Mouse (Mus musculus): Measurements from ENCODE around the gene Psmb2. TPM values are rescaled to one million over a fixed set of nuclear protein-coding genes. Genes with fewer than 3 reads are reported as not detected.

Psmb2 gene
- polyA plus RNA-seq, 1 experiment from 2014 or later = 356 TPM

DNA sequence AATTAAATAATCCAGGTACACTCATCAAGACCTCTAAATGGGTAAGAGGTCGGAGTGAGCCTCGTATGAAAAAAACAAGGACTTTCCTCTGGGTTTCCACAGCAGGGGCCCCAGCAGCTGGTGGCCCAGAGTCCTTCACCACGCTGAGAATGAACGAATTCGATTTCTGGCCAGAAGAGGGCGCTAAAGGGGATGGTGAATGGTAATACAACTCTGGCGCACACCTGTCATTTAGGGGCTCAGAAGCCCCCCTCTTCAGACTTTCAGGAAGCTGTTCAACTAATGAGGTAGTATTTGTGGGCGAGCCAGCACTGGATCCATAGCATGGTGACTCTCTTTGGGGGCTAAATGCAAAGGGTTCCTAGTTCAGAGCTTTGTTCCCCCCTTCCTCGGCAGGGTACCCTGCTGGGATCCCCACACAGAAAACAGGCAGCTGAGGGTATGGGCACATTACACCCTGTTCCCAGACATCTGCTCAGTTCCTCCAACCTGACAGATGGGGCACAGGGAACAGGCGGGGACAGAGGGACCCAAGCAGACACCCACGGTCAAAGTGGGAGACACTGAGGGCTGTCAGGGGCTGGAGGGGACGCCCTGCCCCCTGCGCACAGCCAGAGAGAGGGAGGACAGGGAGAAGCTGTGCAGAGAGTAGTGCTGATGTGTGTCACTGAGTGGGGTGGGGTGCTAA lies 68.2 kb downstream of the Psmb2 start:
- H3K4me2 ChIP-seq = no peak overlapping the region
- peaks cover 19% of the 10 kb centered on the region for H3K4me1 ChIP-seq (replicated peaks)
- H3K9ac ChIP-seq = no peak overlapping the region
- H3K4me3 ChIP-seq (replicated peaks) = no peak overlapping the region
- H3K9me3 ChIP-seq (replicated peaks) = no peaks in the 10 kb centered on the region
- 42% methylated on average over 13 of the region's 13 CpGs for WGBS (ENCODE audit: insufficient replicate concordance)
- no peaks in the 10 kb centered on the region for H3K27me3 ChIP-seq
- ATAC-seq (ENCODE audit: low read depth) = no peak
- peak; percentile 39 for DNase-seq
- peaks cover 61% of the 10 kb centered on the region for H3K36me3 ChIP-seq
- no peak overlapping the region for H3K27ac ChIP-seq

DNA sequence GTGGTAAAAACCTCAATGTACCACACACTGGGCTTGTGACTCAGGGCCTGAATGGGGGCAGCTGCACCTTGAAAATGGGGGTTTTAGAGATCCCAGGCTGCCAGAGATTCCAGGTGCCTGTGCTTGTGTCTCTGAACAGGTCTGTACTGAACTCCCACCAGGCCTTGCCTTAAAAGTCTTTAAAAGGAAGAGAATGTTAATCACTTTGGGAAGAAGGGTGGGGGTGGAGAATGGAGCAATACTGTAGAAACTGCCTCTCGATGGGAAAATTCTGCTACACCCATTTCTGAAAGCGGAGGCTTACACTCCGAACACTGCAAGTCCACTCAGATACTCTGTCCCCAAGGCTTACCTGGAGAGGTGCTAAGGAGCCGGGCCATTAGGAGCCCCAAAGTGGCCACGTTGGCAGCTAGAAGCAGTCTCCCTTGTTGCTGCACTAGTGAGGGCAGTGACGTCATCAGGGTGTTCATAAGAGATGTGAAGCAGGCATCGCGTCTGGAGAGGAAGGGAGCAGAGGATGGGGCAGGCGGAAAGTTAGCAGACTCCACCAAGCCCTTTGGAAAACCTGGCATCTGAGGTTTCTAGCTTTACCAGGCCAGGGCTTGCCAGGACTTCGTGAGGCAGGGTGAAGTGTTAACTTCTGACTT lies 68.9 kb downstream of the Psmb2 start:
- H3K4me1 ChIP-seq (replicated peaks) = peaks cover 15% of the 10 kb centered on the region
- H3K9ac ChIP-seq = no peak overlapping the region
- peaks cover 61% of the 10 kb centered on the region for H3K36me3 ChIP-seq
- H3K27ac ChIP-seq = no peak overlapping the region
- H3K4me2 ChIP-seq = no peak overlapping the region
- no peak overlapping the region for H3K4me3 ChIP-seq (replicated peaks)
- ATAC-seq (ENCODE audit: low read depth) (no peak), DNase-seq (no peak)
- 80% methylated on average over 10 of the region's 10 CpGs for WGBS (ENCODE audit: insufficient replicate concordance)
- no peaks in the 10 kb centered on the region for H3K9me3 ChIP-seq (replicated peaks)
- H3K27me3 ChIP-seq = no peaks in the 10 kb centered on the region

DNA sequence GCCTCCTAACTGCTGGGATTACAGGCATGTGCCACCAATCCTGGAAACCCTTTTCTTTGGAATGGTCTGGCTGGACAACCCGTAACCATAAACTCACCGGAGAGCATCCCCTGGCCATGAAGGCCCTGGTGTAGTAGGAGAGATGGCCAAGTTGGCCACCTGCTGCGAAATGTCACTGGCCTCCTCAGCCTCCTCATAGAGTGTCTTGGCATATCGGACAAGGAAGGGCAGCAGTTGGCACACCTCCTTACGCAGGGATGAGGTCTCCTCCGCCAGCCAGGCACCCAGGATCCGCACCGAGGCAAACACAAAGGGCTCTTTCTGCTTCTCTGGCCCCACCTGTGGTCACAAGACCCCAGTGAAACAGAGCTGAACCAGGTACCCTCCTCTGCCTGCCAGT lies 71.0 kb downstream of the Psmb2 start:
- no peak for DNase-seq
- Histone ChIP-seq H3K9me3 (replicated peaks) (no peaks in the 10 kb centered on the region), H3K4me2 (no peak overlapping the region), H3K27me3 (no peaks in the 10 kb centered on the region), H3K36me3 (peaks cover 61% of the 10 kb centered on the region), H3K27ac (no peak overlapping the region), H3K4me1 (replicated peaks) (peaks cover 30% of the 10 kb centered on the region), H3K4me3 (replicated peaks) (no peak overlapping the region), H3K9ac (no peak overlapping the region)
- no peak for ATAC-seq (ENCODE audit: low read depth)
- WGBS (ENCODE audit: insufficient replicate concordance) = 95% methylated on average over 8 of the region's 8 CpGs

DNA sequence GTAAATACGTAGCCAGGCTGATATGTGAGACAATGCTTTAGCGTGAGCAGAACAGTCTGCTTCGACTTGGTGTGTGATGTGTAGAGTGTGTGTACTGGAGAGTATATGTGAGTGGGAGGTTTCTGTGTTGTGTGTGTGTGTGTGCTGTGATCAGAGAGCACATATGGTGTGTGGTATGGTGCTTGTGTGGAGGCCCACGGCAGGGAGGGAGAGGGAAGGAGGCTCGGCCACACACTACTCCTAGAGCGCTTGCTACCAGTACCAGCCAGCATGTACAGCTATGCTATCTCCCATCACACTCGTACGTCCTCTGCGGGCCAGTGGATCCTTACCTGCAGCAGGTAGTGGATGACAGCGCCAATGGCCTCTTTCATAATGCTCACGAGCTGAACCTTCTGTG lies 72.1 kb downstream of the Psmb2 start:
- Histone ChIP-seq H3K9ac (0 out of 2 replicates have a peak overlapping the region, but pooled peaks have one; percentile 1), H3K36me3 (peaks cover 56% of the 10 kb centered on the region), H3K4me3 (replicated peaks) (no peak overlapping the region), H3K4me2 (no peak overlapping the region), H3K27ac (no peak overlapping the region), H3K4me1 (replicated peaks) (peaks cover 36% of the 10 kb centered on the region), H3K27me3 (no peaks in the 10 kb centered on the region), H3K9me3 (replicated peaks) (no peaks in the 10 kb centered on the region)
- ATAC-seq (ENCODE audit: low read depth) (no peak), DNase-seq (no peak)
- 87% methylated on average over 11 of the region's 11 CpGs for WGBS (ENCODE audit: insufficient replicate concordance)

DNA sequence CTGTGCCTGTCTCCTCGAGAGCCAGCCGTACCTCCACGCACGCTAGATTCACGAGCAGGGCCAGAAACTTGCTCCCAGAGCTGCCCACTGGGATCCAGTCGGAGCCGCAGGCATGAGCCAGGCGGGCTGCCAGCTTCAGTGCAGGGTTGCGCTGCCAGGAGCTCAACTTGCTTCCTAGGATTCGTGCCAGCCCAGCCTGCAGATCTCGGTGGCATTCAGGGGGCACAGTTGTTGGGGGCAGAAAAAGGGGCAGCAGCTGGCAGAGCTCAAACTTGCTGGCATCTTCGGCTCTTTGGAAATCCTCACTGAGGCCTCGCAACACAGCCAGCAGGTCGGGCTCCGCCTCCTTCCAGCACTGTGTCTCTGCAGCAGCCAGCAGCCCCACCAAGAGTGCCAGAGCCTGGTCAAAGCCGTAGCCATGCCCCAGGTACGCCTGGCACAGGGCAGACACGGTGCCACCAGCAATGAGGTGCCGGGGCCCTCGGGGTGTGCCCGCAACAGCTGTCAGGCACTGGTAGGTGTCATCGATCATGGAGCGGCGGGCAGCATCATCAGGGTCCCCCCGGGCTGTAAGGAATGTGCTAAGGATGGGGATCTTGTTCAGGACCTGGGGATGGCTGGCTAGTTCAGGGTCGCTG lies 72.7 kb downstream of the Psmb2 start:
- H3K27ac ChIP-seq = no peak overlapping the region
- 87% methylated on average over 26 of the region's 26 CpGs for WGBS (ENCODE audit: insufficient replicate concordance)
- peaks cover 49% of the 10 kb centered on the region for H3K36me3 ChIP-seq
- no peaks in the 10 kb centered on the region for H3K9me3 ChIP-seq (replicated peaks)
- no peak overlapping the region for H3K4me2 ChIP-seq
- no peaks in the 10 kb centered on the region for H3K27me3 ChIP-seq
- ATAC-seq (ENCODE audit: low read depth) (no peak), DNase-seq (no peak)
- H3K9ac ChIP-seq = 0 out of 2 replicates have a peak overlapping the region, but pooled peaks have one; percentile 1
- no peak overlapping the region for H3K4me3 ChIP-seq (replicated peaks)
- H3K4me1 ChIP-seq (replicated peaks) = peaks cover 42% of the 10 kb centered on the region

DNA sequence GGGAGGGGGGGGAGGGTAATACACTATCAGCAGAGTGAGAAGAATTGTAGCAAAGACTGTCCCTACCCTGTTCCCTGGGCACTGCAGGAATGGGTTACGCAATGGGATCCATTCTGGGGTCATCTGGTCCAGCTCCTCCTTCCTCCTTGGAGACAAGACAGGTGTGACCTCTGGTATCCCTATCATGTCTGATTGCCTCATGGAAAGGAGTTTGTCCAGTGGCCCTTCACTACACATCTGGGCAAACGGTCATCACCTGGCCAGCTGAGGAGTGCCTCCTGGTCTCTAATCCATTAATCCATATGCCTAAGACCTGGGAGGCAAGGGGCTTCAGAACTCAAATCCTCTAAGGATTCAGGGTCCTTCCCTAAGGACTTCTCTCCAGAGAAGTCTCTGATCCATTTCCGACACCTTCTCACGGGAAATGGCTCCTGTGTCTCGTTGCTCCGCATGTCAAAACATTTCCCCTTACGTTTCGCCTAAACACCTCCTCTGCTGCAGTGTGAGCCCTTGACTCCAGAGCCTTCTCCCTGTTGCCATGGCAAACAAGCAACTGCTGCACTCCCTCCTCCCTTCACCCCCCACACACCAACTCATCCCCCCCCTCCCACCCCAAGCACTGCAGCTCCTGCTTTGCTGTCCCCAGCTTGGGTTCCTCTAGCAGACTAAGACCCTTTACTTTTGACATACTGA lies 73.6 kb downstream of the Psmb2 start:
- no peak overlapping the region for H3K9ac ChIP-seq
- WGBS (ENCODE audit: insufficient replicate concordance) = 90% methylated on average over 8 of the region's 8 CpGs

DNA sequence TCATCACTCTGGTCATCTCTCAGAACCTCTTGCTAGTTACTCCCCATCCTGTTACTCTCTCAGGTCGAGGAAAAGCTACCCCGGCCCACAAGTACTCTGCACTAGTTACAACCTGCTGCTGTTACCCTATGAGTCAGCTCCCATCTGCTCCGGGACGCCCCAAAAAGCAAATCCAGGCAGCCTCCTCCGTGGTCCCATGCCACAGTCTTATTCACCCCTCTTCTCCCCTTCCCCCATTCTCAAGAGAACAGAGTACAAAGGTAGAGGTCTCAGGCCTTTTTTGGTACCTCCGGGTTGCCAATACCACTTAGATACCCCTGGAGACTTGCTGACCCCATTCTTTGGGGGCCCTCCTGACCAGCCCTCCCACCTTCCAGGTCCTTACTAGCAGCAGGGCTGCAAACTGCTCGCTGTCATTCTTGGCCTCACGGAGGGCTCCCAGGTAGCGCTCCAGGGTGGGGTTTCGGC lies 74.2 kb downstream of the Psmb2 start:
- Histone ChIP-seq H3K36me3 (peaks cover 35% of the 10 kb centered on the region), H3K9me3 (replicated peaks) (no peaks in the 10 kb centered on the region), H3K27ac (no peak overlapping the region), H3K9ac (no peak overlapping the region), H3K4me3 (replicated peaks) (peak overlapping the region; percentile 80), H3K27me3 (no peaks in the 10 kb centered on the region), H3K4me2 (peak overlapping the region; percentile 98), H3K4me1 (replicated peaks) (peaks cover 44% of the 10 kb centered on the region)
- no peak for ATAC-seq (ENCODE audit: low read depth)
- WGBS (ENCODE audit: insufficient replicate concordance) = 75% methylated on average over 10 of the region's 10 CpGs
- no peak for DNase-seq

More for the DNA sequence above, 73.6 kb downstream of the Psmb2 start:
- no peak for ATAC-seq (ENCODE audit: low read depth)
- H3K4me3 ChIP-seq (replicated peaks) = no peak overlapping the region
- no peaks in the 10 kb centered on the region for H3K27me3 ChIP-seq
- no peaks in the 10 kb centered on the region for H3K9me3 ChIP-seq (replicated peaks)
- no peak overlapping the region for H3K4me2 ChIP-seq
- no peak overlapping the region for H3K27ac ChIP-seq
- H3K4me1 ChIP-seq (replicated peaks) = peaks cover 44% of the 10 kb centered on the region
- H3K36me3 ChIP-seq = peaks cover 41% of the 10 kb centered on the region
- no peak for DNase-seq

DNA sequence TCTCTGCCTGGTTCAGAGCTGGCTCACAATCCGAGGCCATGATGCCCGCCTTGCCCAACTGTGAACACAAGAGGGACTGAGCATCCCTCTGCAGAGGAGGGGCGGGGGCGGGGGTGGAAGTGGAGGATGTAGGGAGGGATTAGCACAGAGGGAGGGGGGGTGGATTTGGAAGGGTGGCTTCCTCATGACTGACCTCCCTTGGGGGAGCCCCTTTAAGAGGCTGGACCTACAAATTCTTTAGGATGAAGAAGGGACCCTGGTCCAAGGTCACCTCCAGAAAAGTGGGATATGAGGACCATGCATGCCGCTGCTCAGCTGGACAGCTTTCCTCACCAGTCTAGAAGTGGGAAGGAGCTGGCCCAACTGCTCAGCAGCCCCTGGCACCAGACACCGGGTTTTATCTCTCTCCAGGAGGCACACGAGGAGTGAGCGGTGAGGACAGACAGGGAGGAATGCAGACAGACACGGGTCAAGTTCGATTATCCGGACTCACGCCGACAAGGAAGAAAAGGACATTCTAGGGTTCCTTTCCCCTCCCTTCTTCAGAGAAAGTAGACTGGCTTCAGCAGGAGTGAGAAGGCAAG lies 74.7 kb downstream of the Psmb2 start:
- no peaks in the 10 kb centered on the region for H3K27me3 ChIP-seq
- peak overlapping the region; percentile 80 for H3K4me3 ChIP-seq (replicated peaks)
- no peak overlapping the region for H3K27ac ChIP-seq
- H3K9ac ChIP-seq = peak overlapping the region; percentile 87
- H3K4me1 ChIP-seq (replicated peaks) = peaks cover 42% of the 10 kb centered on the region
- ATAC-seq (ENCODE audit: low read depth) = no peak
- peaks cover 30% of the 10 kb centered on the region for H3K36me3 ChIP-seq
- H3K9me3 ChIP-seq (replicated peaks) = no peaks in the 10 kb centered on the region
- WGBS (ENCODE audit: insufficient replicate concordance) = 17% methylated on average over 13 of the region's 13 CpGs
- H3K4me2 ChIP-seq = peak overlapping the region; percentile 98
- no peak for DNase-seq

DNA sequence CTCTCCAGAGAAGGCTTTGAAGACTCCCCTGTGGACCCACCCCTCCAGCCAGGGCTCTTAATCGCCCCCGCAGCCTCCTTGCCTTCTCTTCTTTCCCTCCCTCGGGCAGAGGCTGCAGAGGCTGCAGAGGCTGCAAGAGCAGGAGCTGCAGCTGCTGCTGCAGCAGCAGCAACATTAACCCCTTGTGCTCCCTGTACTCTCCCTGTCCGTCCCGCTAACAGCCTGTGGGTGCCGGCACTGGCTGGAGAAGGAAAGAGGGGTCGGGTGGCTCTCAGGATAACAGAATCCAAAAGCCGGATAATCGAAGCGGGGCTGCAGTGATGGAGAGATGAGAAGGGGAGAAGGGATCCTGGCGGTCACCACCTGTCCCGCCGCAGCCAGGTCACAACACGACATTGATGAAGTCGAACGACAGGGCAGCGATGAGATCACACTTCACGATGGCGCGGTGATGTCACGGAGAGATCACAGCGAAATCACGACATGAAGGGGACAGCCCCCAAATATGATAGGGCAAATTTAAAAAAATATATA lies 75.2 kb downstream of the Psmb2 start:
- Histone ChIP-seq H3K4me1 (replicated peaks) (peaks cover 40% of the 10 kb centered on the region), H3K36me3 (peaks cover 27% of the 10 kb centered on the region), H3K4me2 (peak overlapping the region; percentile 98), H3K9ac (peak overlapping the region; percentile 87), H3K27me3 (no peaks in the 10 kb centered on the region), H3K9me3 (replicated peaks) (no peaks in the 10 kb centered on the region), H3K27ac (no peak overlapping the region), H3K4me3 (replicated peaks) (peak overlapping the region; percentile 80)
- no peak for ATAC-seq (ENCODE audit: low read depth)
- WGBS (ENCODE audit: insufficient replicate concordance) = under 1% methylated on average over 23 of the region's 23 CpGs
- DNase-seq = no peak

DNA sequence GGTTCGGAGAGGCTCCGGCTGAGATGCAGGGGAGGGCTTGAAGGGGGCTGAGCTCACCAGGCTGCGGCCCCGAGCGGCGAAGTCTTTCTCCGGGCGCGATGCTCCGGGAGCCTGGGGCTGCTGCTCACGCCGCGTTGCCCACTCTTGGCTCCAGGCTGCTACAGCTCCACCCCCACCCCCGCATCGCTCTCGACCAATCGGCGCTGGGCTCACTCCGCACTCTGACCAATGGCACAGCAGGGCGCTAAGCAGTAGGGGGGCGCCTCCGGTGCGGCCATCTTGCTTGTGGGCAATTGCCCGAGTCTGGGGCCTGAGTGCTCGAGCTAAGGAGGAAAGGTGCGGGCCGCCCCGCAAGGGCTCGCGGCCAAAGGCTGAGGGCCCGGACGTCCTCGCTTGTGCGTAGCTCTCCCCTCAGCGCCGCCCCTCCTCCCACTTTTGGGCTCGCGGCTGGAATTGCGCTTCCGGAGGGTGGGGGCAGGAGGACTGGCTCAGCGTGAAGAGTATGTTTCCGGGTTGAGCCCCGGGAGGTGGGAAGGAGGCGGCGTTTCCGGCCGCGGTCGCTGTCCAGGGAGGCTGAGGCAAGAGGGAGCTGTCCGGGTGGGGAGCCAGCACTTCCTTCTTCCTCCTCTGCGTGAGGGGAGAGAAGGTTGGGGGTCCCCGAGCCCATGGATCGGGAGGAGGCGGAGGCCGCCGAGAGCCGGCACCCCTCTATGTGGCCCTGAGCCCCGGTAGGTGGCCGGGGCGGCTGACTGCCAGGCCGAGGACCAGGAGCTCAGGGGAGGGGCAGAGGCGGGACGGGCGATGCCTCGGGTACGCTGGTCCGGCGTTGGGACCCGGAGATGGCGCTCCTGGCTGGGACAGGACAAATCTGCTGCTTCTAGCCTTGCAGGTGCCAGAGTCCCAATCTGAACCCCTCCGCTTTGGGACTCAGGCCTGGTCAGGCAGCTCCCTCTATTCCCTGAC lies 76.1 kb downstream of the Psmb2 start, which contains the start of the genes Ncdn and AU040320:
TSS of gene Ncdn (minus strand) at position 171 of the 963 bp plus-strand sequence.
TSS of gene AU040320 (plus strand) at position 277 of the 963 bp plus-strand sequence.
- WGBS (ENCODE audit: insufficient replicate concordance) = under 1% methylated on average over 69 of the region's 71 CpGs
- H3K36me3 ChIP-seq = peaks cover 22% of the 10 kb centered on the region
- H3K4me1 ChIP-seq (replicated peaks) = peaks cover 38% of the 10 kb centered on the region
- ATAC-seq (ENCODE audit: low read depth) (peak; percentile 99), DNase-seq (peak; percentile 95)
- no peaks in the 10 kb centered on the region for H3K9me3 ChIP-seq (replicated peaks)
- H3K9ac ChIP-seq = peak within 1 kb of the TSS; percentile 87
- H3K4me2 ChIP-seq = peak within 1 kb of the TSS; percentile 98
- no peaks in the 10 kb centered on the region for H3K27me3 ChIP-seq
- peak within 1 kb of the TSS; percentile 80 for H3K4me3 ChIP-seq (replicated peaks)
- peak within 1 kb of the TSS; percentile 84 for H3K27ac ChIP-seq
